Mouse (Mus musculus) stomach, embryonic 15.5 days (tissue): ENCODE measurements around the gene Cep170b. TPM values are rescaled to one million over a fixed set of nuclear protein-coding genes. Genes with fewer than 3 reads are reported as not detected.

ENCODE experiments used
- ATAC-seq: fragments of 200-750 bp; cut with Nextera tagmentation; 2 replicates; pipeline ENCODE4 v1.8.0; 2017; ENCODE audit warnings: low read depth, moderate number of reproducible peaks, moderate TSS enrichment; ENCODE audit not compliant: insufficient read depth, low FRiP score
- H3K27ac ChIP-seq: fragments of 300-500 bp; sonication (generic); 2 replicates; pipeline ENCODE4 v1.5.1; 2015; ENCODE audit warnings: mild to moderate bottlenecking, inconsistent platforms
- H3K27me3 ChIP-seq: fragments of 300-500 bp; sonication (generic); replicated peaks from 2 replicates; pipeline ENCODE4 v1.6.1; 2015; ENCODE audit warnings: inconsistent platforms
- H3K36me3 ChIP-seq: fragments of 300-500 bp; sonication (generic); 2 replicates; pipeline ENCODE4 v1.6.1; 2015; ENCODE audit warnings: inconsistent platforms
- H3K4me1 ChIP-seq: fragments of 300-500 bp; sonication (generic); 2 replicates; pipeline ENCODE4 v1.6.1; 2015; ENCODE audit warnings: inconsistent platforms
- H3K4me2 ChIP-seq: fragments of 300-500 bp; sonication (generic); 2 replicates; pipeline ENCODE4 v1.6.1; 2015; ENCODE audit warnings: mild to moderate bottlenecking, inconsistent platforms
- H3K4me3 ChIP-seq: fragments of 300-500 bp; sonication (generic); replicated peaks from 2 replicates; pipeline ENCODE4 v1.5.1; 2015; ENCODE audit warnings: inconsistent platforms
- H3K9ac ChIP-seq: fragments of 300-500 bp; sonication (generic); 2 replicates; pipeline ENCODE4 v1.6.1; 2015; ENCODE audit warnings: inconsistent platforms
- H3K9me3 ChIP-seq: fragments of 300-500 bp; sonication (generic); 2 replicates; pipeline ENCODE4 v1.6.1; 2016; ENCODE audit warnings: inconsistent platforms
- WGBS: fragments of 180-500 bp; shearing (Covaris S2); methylation state at CpG from one replicate; pipeline ENCODE4 v1.1.7; 2015; 5-methylcytosine and 5-hydroxymethylcytosine counted together
- polyA plus RNA-seq: library from polyadenylated mRNA; unstranded; fragments of >200 nt; fragmentation: Nextera tagmentation; extraction: Ambion mirVana; gene quantifications from 2 replicates; pipeline ENCODE4 v1.2.1, GENCODE M21; 2015

Gene Cep170b
- polyA plus RNA-seq, 1 experiment from 2014 or later, result 24.3 TPM

- no peak within 1 kb of the TSS for H3K27ac ChIP-seq
- no peaks in the 10 kb centered on the region for H3K9me3 ChIP-seq
- H3K4me2 ChIP-seq, result no peak within 1 kb of the TSS
- 42% methylated on average over 4 of the region's 4 CpGs for WGBS
- no peaks in the 10 kb centered on the region for H3K36me3 ChIP-seq
- no peak for ATAC-seq
- no peak within 1 kb of the TSS for H3K4me3 ChIP-seq
- H3K4me1 ChIP-seq, result no peaks in the 10 kb centered on the region
- no peaks in the 10 kb centered on the region for H3K27me3 ChIP-seq
- H3K9ac ChIP-seq, result no peak within 1 kb of the TSS
Measured at GRCm38 (mm10) chr12:112760154-112760926, 40.1 kb downstream of the Cep170b start, which contains the start of gene Pld4. TSS of gene Pld4 (plus strand) at chr12:112760655.

GRCm38 (mm10) chr12:112761411-112761810 lies 41.2 kb downstream of the Cep170b start:
- WGBS, result 95% methylated on average over 4 of the region's 4 CpGs

GRCm38 (mm10) chr12:112762018-112762417 lies 41.8 kb downstream of the Cep170b start:
- Histone ChIP-seq H3K4me3 (no peak overlapping the region), H3K9ac (no peak overlapping the region), H3K4me1 (no peaks in the 10 kb centered on the region), H3K36me3 (no peaks in the 10 kb centered on the region), H3K4me2 (no peak overlapping the region), H3K27ac (no peak overlapping the region), H3K27me3 (no peaks in the 10 kb centered on the region), H3K9me3 (no peaks in the 10 kb centered on the region)
- WGBS, result 89% methylated on average over 3 of the region's 3 CpGs
- no peak for ATAC-seq

More at GRCm38 (mm10) chr12:112761411-112761810, 41.2 kb downstream of the Cep170b start:
- H3K4me1 ChIP-seq, result no peaks in the 10 kb centered on the region
- H3K27me3 ChIP-seq, result no peaks in the 10 kb centered on the region
- no peak for ATAC-seq
- no peak overlapping the region for H3K27ac ChIP-seq
- H3K4me3 ChIP-seq, result no peak overlapping the region
- H3K36me3 ChIP-seq, result no peaks in the 10 kb centered on the region
- no peak overlapping the region for H3K4me2 ChIP-seq
- H3K9me3 ChIP-seq, result no peaks in the 10 kb centered on the region
- no peak overlapping the region for H3K9ac ChIP-seq

GRCm38 (mm10) chr12:112763176-112763575 lies 42.9 kb downstream of the Cep170b start:
- Histone ChIP-seq H3K4me1 (no peaks in the 10 kb centered on the region), H3K4me2 (no peak overlapping the region), H3K9me3 (no peaks in the 10 kb centered on the region), H3K9ac (no peak overlapping the region), H3K27me3 (no peaks in the 10 kb centered on the region), H3K36me3 (no peaks in the 10 kb centered on the region), H3K27ac (no peak overlapping the region), H3K4me3 (no peak overlapping the region)
- 83% methylated on average over 4 of the region's 4 CpGs for WGBS
- no peak for ATAC-seq

GRCm38 (mm10) chr12:112764141-112764540 lies 43.9 kb downstream of the Cep170b start:
- Histone ChIP-seq H3K4me2 (no peak overlapping the region), H3K4me1 (no peaks in the 10 kb centered on the region), H3K27ac (no peak overlapping the region), H3K27me3 (no peaks in the 10 kb centered on the region), H3K9ac (no peak overlapping the region), H3K9me3 (no peaks in the 10 kb centered on the region), H3K4me3 (no peak overlapping the region), H3K36me3 (no peaks in the 10 kb centered on the region)
- no peak for ATAC-seq
- 81% methylated on average over 5 of the region's 5 CpGs for WGBS

GRCm38 (mm10) chr12:112764991-112765390 lies 44.7 kb downstream of the Cep170b start:
- ATAC-seq, result no peak
- Histone ChIP-seq H3K27me3 (no peaks in the 10 kb centered on the region), H3K4me2 (no peak overlapping the region), H3K27ac (no peak overlapping the region), H3K9me3 (no peaks in the 10 kb centered on the region), H3K36me3 (no peaks in the 10 kb centered on the region), H3K4me1 (no peaks in the 10 kb centered on the region), H3K9ac (no peak overlapping the region), H3K4me3 (no peak overlapping the region)
- WGBS, result 88% methylated on average over 7 of the region's 7 CpGs

- Histone ChIP-seq H3K4me1 (no peaks in the 10 kb centered on the region), H3K27me3 (no peaks in the 10 kb centered on the region), H3K9ac (no peak overlapping the region), H3K4me3 (no peak overlapping the region), H3K9me3 (no peaks in the 10 kb centered on the region), H3K27ac (no peak overlapping the region), H3K36me3 (no peaks in the 10 kb centered on the region), H3K4me2 (no peak overlapping the region)
- ATAC-seq, result no peak
- WGBS, result 87% methylated on average over 7 of the region's 7 CpGs
Measured at GRCm38 (mm10) chr12:112766586-112766985, 46.3 kb downstream of the Cep170b start.

- WGBS, result 87% methylated on average over 16 of the region's 16 CpGs
- no peak overlapping the region for H3K27ac ChIP-seq
- H3K27me3 ChIP-seq, result no peaks in the 10 kb centered on the region
- no peaks in the 10 kb centered on the region for H3K4me1 ChIP-seq
- no peaks in the 10 kb centered on the region for H3K9me3 ChIP-seq
- no peak for ATAC-seq
- H3K36me3 ChIP-seq, result no peaks in the 10 kb centered on the region
- no peak overlapping the region for H3K4me3 ChIP-seq
- no peak overlapping the region for H3K9ac ChIP-seq
- no peak overlapping the region for H3K4me2 ChIP-seq
Measured at GRCm38 (mm10) chr12:112767036-112767890, 47.0 kb downstream of the Cep170b start.

GRCm38 (mm10) chr12:112768166-112768565 lies 47.9 kb downstream of the Cep170b start:
- H3K36me3 ChIP-seq, result no peaks in the 10 kb centered on the region
- no peak overlapping the region for H3K4me2 ChIP-seq
- H3K9me3 ChIP-seq, result no peaks in the 10 kb centered on the region
- WGBS, result 80% methylated on average over 8 of the region's 8 CpGs
- H3K4me3 ChIP-seq, result no peak overlapping the region
- no peaks in the 10 kb centered on the region for H3K4me1 ChIP-seq
- no peak overlapping the region for H3K9ac ChIP-seq
- no peak for ATAC-seq
- H3K27me3 ChIP-seq, result no peaks in the 10 kb centered on the region
- H3K27ac ChIP-seq, result no peak overlapping the region

- Histone ChIP-seq H3K27ac (no peak overlapping the region), H3K4me1 (no peaks in the 10 kb centered on the region), H3K27me3 (no peaks in the 10 kb centered on the region), H3K9ac (no peak overlapping the region), H3K9me3 (no peaks in the 10 kb centered on the region), H3K4me2 (no peak overlapping the region), H3K36me3 (no peaks in the 10 kb centered on the region), H3K4me3 (no peak overlapping the region)
- WGBS, result 84% methylated on average over 6 of the region's 6 CpGs
- no peak for ATAC-seq
Measured at GRCm38 (mm10) chr12:112769031-112769430, 48.8 kb downstream of the Cep170b start.

GRCm38 (mm10) chr12:112769751-112770150 lies 49.5 kb downstream of the Cep170b start:
- Histone ChIP-seq H3K36me3 (no peaks in the 10 kb centered on the region), H3K9me3 (no peaks in the 10 kb centered on the region), H3K4me1 (no peaks in the 10 kb centered on the region), H3K4me2 (no peak overlapping the region), H3K27ac (no peak overlapping the region), H3K4me3 (no peak overlapping the region), H3K9ac (no peak overlapping the region), H3K27me3 (no peaks in the 10 kb centered on the region)
- no peak for ATAC-seq
- 86% methylated on average over 2 of the region's 2 CpGs for WGBS

- no peak overlapping the region for H3K27ac ChIP-seq
- no peaks in the 10 kb centered on the region for H3K36me3 ChIP-seq
- no peak overlapping the region for H3K9ac ChIP-seq
- no peaks in the 10 kb centered on the region for H3K4me1 ChIP-seq
- H3K9me3 ChIP-seq, result no peaks in the 10 kb centered on the region
- H3K4me3 ChIP-seq, result no peak overlapping the region
- ATAC-seq, result no peak
- no peaks in the 10 kb centered on the region for H3K27me3 ChIP-seq
- no peak overlapping the region for H3K4me2 ChIP-seq
- WGBS, result 74% methylated on average over 4 of the region's 4 CpGs
Measured at GRCm38 (mm10) chr12:112770396-112770795, 50.1 kb downstream of the Cep170b start.
